Mouse (Mus musculus) forebrain, postnatal 0 days (tissue): ENCODE measurements around the gene Atm. TPM values are rescaled to one million over a fixed set of nuclear protein-coding genes. Genes with fewer than 3 reads are reported as not detected.
A peak's percentile ranks its signal among the peaks of the same experiment; 100 is the strongest.

Source experiments
- ATAC-seq: fragments of 200-750 bp; cut with Nextera tagmentation; 2 replicates; pipeline ENCODE4 v1.8.0; 2017; ENCODE audit warnings: mild to moderate bottlenecking, moderate library complexity
- DNase-seq: peaks from one replicate; pipeline ENCODE4 v3.0.0-alpha.2; 2015
- H3K27ac ChIP-seq: fragments of 300-500 bp; sonication (generic); 2 replicates; pipeline ENCODE4 v1.5.1; 2014; ENCODE audit warnings: low read depth, mild to moderate bottlenecking, antibody characterized with exemption, low read length, moderate library complexity, mixed read lengths
- H3K27me3 ChIP-seq: fragments of 300-500 bp; sonication (generic); 2 replicates; pipeline ENCODE4 v1.6.1; 2014; ENCODE audit warnings: mild to moderate bottlenecking, low read length, mixed read lengths; ENCODE audit not compliant: insufficient read depth
- H3K36me3 ChIP-seq: fragments of 300-500 bp; sonication (generic); 2 replicates; pipeline ENCODE4 v1.6.1; 2014; ENCODE audit warnings: mild to moderate bottlenecking, moderate library complexity; ENCODE audit not compliant: insufficient read depth
- H3K4me1 ChIP-seq: fragments of 300-500 bp; sonication (generic); 2 replicates; pipeline ENCODE4 v1.6.1; 2014; ENCODE audit warnings: antibody characterized with exemption; ENCODE audit not compliant: insufficient read depth
- H3K4me2 ChIP-seq: fragments of 300-500 bp; sonication (generic); 2 replicates; pipeline ENCODE4 v1.6.1; 2014; ENCODE audit warnings: low read depth, mild to moderate bottlenecking, moderate library complexity
- H3K4me3 ChIP-seq: fragments of 300-500 bp; sonication (generic); 2 replicates; pipeline ENCODE4 v1.5.1; 2014; ENCODE audit warnings: low read depth, low read length, mixed read lengths
- H3K9ac ChIP-seq: fragments of 300-500 bp; sonication (generic); 2 replicates; pipeline ENCODE4 v1.6.1; 2014; ENCODE audit warnings: mild to moderate bottlenecking
- H3K9me3 ChIP-seq: fragments of 300-500 bp; sonication (generic); 2 replicates; pipeline ENCODE4 v1.6.1; 2016; ENCODE audit warnings: low read length
- CTCF ChIP-seq: sonication (generic); IDR thresholded peaks from 2 replicates; pipeline ENCODE4 v1.5.1; 2016; ENCODE audit warnings: antibody characterized with exemption, control low read depth, low read depth
- WGBS: fragments of 180-500 bp; shearing (Covaris S2); extraction: QIAGEN DNeasy Blood & Tissue Kit; methylation state at CpG from one replicate; pipeline ENCODE4 v1.1.7; 2014; 5-methylcytosine and 5-hydroxymethylcytosine counted together
- polyA plus RNA-seq: library from polyadenylated mRNA; unstranded; fragments of >200 nt; fragmentation: Nextera tagmentation; extraction: Ambion mirVana; gene quantifications from 2 replicates; pipeline ENCODE4 v1.2.1, GENCODE M21; 2015
- total RNA-seq: library from RNA; depleted of rRNA; stranded (reverse); fragments of >200 nt; gene quantifications from 2 replicates; pipeline ENCODE4 v1.2.3, GENCODE M21; 2014

The Atm gene
- total and polyA plus RNA-seq, 2 experiments from 2014 or later, result 4.9 to 11.1 TPM

DNA sequence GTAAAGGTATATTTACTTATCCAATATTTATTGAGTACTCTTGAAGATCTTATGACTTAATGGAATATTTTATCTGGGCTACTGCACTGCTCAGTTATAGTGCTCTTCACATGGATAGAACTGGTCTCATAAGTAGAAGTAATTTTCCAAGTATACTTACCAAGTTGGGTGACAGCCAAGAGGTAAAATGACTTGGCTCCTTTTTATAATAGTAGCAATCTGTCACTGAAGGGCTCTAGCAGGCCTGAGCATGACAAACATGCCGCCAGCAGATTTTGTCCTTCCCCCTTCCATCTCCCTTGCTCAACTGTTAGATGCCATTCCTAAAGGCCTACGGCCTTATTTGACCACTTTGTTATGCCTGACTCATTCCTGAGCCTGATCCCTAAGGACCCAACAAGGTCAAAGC, 127.6 kb downstream of the Atm start:
- H3K9me3 ChIP-seq, result no peaks in the 10 kb centered on the region
- no peaks in the 10 kb centered on the region for H3K36me3 ChIP-seq
- no peak for DNase-seq
- ATAC-seq, result no peak
- 0 out of 2 replicates have a peak, but pooled peaks cover 2% of the 10 kb centered on the region for H3K4me1 ChIP-seq
- no peak overlapping the region for H3K4me2 ChIP-seq
- no peak overlapping the region for H3K4me3 ChIP-seq
- no peaks in the 10 kb centered on the region for H3K27me3 ChIP-seq
- no peak for TF ChIP-seq CTCF
- no peak overlapping the region for H3K27ac ChIP-seq
- 79% methylated on average over 2 of the region's 2 CpGs for WGBS
- H3K9ac ChIP-seq, result no peak overlapping the region

DNA sequence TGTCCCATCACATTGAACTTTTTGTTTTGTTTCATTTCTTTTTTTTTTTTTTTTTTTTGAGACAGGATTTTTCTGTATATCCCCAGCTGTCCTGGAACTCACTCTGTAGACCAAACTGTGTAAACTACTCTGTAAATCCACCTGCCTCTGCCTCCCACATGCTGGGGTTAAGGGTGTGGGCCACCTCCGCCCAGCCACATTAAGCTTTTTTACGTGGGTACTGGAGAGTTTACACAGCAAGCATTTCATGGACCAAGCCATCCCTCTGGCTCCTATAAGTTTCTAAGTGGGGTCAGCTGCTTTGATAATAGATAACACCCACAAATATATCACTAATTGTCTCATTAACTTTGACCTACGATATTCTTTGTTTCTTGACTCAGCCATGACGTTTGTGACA, 128.0 kb downstream of the Atm start:
- TF ChIP-seq CTCF, result no peak
- no peak overlapping the region for H3K4me3 ChIP-seq
- H3K4me1 ChIP-seq, result 0 out of 2 replicates have a peak, but pooled peaks cover 2% of the 10 kb centered on the region
- no peaks in the 10 kb centered on the region for H3K27me3 ChIP-seq
- no peak overlapping the region for H3K9ac ChIP-seq
- ATAC-seq, result no peak
- no peak overlapping the region for H3K4me2 ChIP-seq
- H3K27ac ChIP-seq, result no peak overlapping the region
- DNase-seq, result no peak
- 90% methylated on average over 4 of the region's 4 CpGs for WGBS
- no peaks in the 10 kb centered on the region for H3K36me3 ChIP-seq
- H3K9me3 ChIP-seq, result no peaks in the 10 kb centered on the region

DNA sequence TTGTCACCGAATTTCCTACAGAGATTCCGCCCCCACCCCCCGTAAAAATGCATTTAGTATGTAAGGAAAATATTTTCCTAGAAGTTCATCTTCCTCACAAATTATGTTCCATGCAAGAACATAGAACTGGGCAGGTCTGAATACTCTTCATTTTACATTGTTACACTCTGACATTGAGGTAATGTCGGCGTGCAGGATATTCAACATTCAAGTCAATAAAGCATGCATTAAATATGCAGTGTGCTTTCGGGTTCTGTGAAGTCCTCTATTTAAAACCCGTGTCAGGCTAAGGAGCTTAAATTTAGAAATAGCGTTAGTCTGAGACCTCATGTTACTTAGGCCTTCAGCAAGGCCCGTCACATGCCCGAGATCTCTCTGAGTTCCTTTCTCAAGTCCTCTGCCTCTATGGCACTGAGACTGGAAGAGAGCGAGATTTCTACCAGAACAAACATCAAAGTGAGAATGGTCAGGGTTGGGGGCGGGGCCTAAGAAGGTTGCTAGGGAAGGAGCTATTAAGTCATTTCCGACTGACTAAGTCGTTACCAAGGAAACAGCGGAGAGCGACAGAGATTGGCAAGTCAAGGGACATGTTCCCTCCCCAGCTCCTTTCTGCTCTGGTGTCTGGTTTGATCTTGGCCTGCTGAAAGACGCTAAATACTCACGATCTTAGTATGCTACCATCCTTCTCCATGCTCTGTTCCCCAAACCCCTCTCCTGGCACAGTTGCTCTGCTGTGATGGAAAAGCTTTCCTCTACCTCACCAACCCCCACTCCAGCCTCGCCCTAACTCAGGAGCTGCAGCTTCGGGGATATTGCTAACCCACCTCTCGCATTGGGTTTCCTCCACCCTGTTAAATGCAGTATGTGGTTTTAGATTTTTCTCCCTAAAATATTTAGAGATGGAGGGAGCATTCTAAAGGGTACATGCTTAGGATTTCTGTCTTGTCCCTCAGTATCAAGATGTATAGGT, 131.5 kb downstream of the Atm start:
- Histone ChIP-seq H3K4me2 (peak overlapping the region; percentile 52), H3K9me3 (no peaks in the 10 kb centered on the region), H3K27me3 (no peaks in the 10 kb centered on the region), H3K4me3 (peak overlapping the region; percentile 29), H3K27ac (peak overlapping the region; percentile 91), H3K4me1 (peaks cover 8% of the 10 kb centered on the region; the same call in 1 of the 2 replicates), H3K9ac (peak overlapping the region; percentile 56), H3K36me3 (no peaks in the 10 kb centered on the region)
- no peak for TF ChIP-seq CTCF
- peak; percentile 91 for DNase-seq
- ATAC-seq, result peak; percentile 99
- 25% methylated on average over 21 of the region's 21 CpGs for WGBS

DNA sequence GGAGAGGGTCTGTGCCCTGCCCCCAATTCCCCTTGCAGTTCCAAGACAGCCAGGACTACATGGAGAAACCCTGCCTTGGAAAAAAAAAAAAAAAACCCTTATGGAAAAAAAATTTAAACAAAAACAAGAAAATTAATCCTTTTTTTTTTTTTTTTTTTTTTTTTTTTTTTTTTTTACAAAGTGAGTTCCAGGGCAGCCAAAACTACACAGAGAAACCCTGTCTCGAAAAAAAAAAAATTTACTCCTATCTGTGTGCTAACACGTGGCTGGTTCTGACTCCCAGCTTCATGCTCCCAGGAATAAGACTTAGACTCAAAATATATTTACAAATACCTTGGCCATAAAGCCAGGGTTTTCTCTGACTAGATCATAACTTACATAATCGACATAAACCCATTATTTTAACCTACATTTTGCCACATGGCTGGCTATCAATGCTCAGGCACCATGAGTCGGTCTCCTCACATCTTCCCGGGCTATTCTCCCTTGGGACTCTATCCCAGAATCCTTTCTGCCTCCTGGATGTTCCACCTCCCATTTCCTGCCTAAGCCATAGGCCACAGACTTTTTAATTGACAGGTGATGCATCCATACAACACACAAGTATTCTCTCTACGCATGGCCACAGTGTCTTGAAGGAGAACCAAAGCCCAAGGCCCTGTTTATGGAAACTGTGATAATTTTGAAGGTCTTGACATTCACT, 132.3 kb downstream of the Atm start:
- TF ChIP-seq CTCF, result no peak
- H3K36me3 ChIP-seq, result no peaks in the 10 kb centered on the region
- 87% methylated on average over 6 of the region's 6 CpGs for WGBS
- no peak overlapping the region for H3K4me3 ChIP-seq
- H3K4me2 ChIP-seq, result no peak overlapping the region
- DNase-seq (no peak), ATAC-seq (no peak)
- no peaks in the 10 kb centered on the region for H3K27me3 ChIP-seq
- no peak overlapping the region for H3K9ac ChIP-seq
- peaks cover 8% of the 10 kb centered on the region; the same call in 1 of the 2 replicates for H3K4me1 ChIP-seq
- peak overlapping the region; percentile 91 for H3K27ac ChIP-seq
- no peaks in the 10 kb centered on the region for H3K9me3 ChIP-seq

DNA sequence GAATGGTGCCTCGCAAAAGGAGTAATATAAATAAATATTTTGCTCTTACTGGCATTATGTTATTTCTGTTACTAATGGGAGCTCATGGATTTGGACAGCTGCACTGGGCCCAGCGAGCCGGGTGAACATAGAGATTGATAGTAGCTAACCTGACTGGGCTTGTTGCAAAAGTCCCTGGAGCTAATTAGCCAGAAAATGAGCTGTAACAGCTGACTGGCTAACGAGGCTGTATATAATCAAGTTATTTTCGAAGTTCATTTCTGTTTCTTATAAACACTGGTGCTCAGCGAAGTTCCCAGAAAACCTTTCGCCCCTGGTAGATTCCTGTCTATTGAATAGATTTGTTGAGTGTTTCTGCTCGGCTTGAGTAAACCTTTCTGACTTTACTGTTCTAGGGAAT, 133.5 kb downstream of the Atm start:
- peak overlapping the region; percentile 29; the same call in 1 of the 2 replicates for H3K4me2 ChIP-seq

DNA sequence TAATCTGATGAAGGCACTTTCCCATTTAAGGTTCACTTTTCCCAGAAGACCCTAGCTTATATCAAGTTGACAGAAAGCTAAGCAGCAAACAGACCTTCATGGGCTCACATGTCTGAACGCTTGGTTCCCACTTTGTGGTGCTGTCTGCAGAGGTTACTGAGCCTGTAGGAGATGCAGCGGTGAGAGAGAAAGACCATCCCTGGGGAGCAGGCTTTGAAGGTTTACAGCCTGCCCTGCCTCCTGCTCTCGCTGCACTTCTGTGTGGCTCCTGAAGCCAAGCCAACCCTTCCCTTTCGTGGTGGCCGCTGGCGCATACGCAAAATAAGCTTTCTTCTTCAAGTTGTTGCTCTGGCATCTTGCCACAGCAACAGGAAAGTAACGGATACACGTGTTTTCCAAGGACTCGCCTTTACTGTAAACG, 134.2 kb downstream of the Atm start, which contains the start of gene 4930550C14Rik:
Gene 4930550C14Rik (plus strand): TSS at position 35 of the 421 bp plus-strand sequence.
- H3K9ac ChIP-seq, result no peak within 1 kb of the TSS
- H3K4me2 ChIP-seq, result peak within 1 kb of the TSS; percentile 29
- H3K27me3 ChIP-seq, result no peaks in the 10 kb centered on the region
- no peak for TF ChIP-seq CTCF
- H3K4me1 ChIP-seq, result peaks cover 8% of the 10 kb centered on the region; the same call in 1 of the 2 replicates
- H3K9me3 ChIP-seq, result no peaks in the 10 kb centered on the region
- 13% methylated on average over 11 of the region's 11 CpGs for WGBS
- H3K27ac ChIP-seq, result no peak within 1 kb of the TSS
- no peak within 1 kb of the TSS for H3K4me3 ChIP-seq
- H3K36me3 ChIP-seq, result no peaks in the 10 kb centered on the region
- DNase-seq (peak; percentile 43), ATAC-seq (no peak)

More for the DNA sequence above, 133.5 kb downstream of the Atm start:
- H3K36me3 ChIP-seq, result no peaks in the 10 kb centered on the region
- TF ChIP-seq CTCF, result no peak
- no peak for DNase-seq
- no peak overlapping the region for H3K27ac ChIP-seq
- H3K9me3 ChIP-seq, result no peaks in the 10 kb centered on the region
- no peak overlapping the region for H3K4me3 ChIP-seq
- 35% methylated on average over 8 of the region's 8 CpGs for WGBS
- peaks cover 8% of the 10 kb centered on the region; the same call in 1 of the 2 replicates for H3K4me1 ChIP-seq
- H3K27me3 ChIP-seq, result no peaks in the 10 kb centered on the region
- ATAC-seq, result no peak
- no peak overlapping the region for H3K9ac ChIP-seq

DNA sequence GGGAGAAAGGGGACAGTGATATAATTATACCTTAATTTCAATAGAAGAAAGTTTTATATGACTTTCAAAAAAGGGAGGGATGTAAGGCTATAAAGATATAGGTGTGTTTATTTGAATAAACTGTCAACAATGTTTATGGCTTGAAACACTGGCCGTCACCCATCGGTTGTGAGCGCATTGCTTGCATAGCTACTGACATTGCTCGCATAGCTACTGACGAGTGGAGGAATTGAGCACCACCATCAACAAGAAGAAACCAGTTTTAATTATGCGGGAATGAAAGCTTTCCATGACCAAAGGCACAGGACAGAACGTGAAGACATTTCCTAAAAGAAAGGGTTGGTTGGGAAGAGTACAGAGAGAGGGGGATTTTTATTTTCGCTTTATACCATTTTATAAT, 135.4 kb downstream of the Atm start:
- no peak overlapping the region for H3K4me2 ChIP-seq
- ATAC-seq (no peak), DNase-seq (no peak)
- WGBS, result 90% methylated on average over 8 of the region's 8 CpGs
- H3K36me3 ChIP-seq, result no peaks in the 10 kb centered on the region
- H3K4me3 ChIP-seq, result no peak overlapping the region
- H3K9me3 ChIP-seq, result no peaks in the 10 kb centered on the region
- H3K27ac ChIP-seq, result no peak overlapping the region
- H3K27me3 ChIP-seq, result no peaks in the 10 kb centered on the region
- H3K9ac ChIP-seq, result no peak overlapping the region
- peaks cover 8% of the 10 kb centered on the region; the same call in 1 of the 2 replicates for H3K4me1 ChIP-seq
- no peak for TF ChIP-seq CTCF
